Mouse (Mus musculus) liver, postnatal 0 days (tissue): ENCODE measurements around the gene Snx5.

ENCODE experiments used
- CTCF ChIP-seq: sonication (generic); IDR thresholded peaks from 2 replicates; pipeline ENCODE4 v1.5.1; 2016; ENCODE audit warnings: antibody characterized with exemption, low read depth
- EP300 ChIP-seq: IDR thresholded peaks from 2 replicates; pipeline ENCODE4 v1.6.1; 2016; ENCODE audit warnings: antibody characterized with exemption, low read depth, mild to moderate bottlenecking

DNA sequence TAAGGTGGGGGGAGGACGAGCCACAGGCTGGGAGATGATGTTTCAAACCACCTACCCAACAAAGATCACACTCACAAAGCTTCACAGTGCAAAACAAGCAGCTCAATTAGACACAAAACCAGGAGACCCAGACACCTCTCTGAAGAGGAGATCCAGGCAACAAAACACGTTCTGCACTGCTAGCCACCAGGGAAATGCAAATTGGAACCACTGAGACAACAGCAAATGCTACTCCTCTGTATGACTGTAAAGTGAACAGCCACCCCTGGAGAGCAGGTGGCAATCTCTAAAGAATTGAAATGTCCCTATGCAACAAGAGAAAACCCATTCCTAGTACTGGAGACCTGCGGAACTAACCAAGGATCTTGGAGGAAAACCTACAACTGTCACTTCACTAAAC lies 37.2 kb downstream of the Snx5 start:
- TF ChIP-seq CTCF (no peak), EP300 (no peak)
